In genomic region chr9:21407951-21408350, GRCm38 (mm10) we compare ENCODE assay signal across 8 mouse cellular contexts. TPM values are rescaled to one million over a fixed set of nuclear protein-coding genes. Genes with fewer than 3 reads are reported as not detected.
DNase-seq lines count a peak whose midpoint lies in the region; ATAC-seq and TF ChIP-seq lines count a peak whose summit lies in the region.
"Had no signal": no experiment of that assay in that cellular context is flagged by ENCODE, and none has a peak within 500 bp of the region (broad histone marks: within the 10 kb centered on the region; RNA-seq: fewer than 3 reads in every experiment).

No protein-coding gene starts in this region.

- intact Hi-C loops in gastrocnemius, adult 2 months (cut with DNase I) = no loop called here

- H3K9ac ChIP-seq in limb, embryonic 11.5 days (ENCODE audit: low read length) = no peak overlapping the region
- H3K9ac ChIP-seq in embryonic facial prominence, embryonic 11.5 days (replicated peaks; ENCODE audit: low read length) = no peak overlapping the region
- H3K9ac ChIP-seq: liver, embryonic 14.5 days had no signal

- H3K4me1 ChIP-seq in limb, embryonic 11.5 days (ENCODE audit: control insufficient read depth, insufficient read depth, low read length) = no peaks in the 10 kb centered on the region
- peaks cover 11% of the 10 kb centered on the region for H3K4me1 ChIP-seq in limb, embryonic 10.5 days
- H3K4me1 ChIP-seq in embryonic facial prominence, embryonic 11.5 days (ENCODE audit: control insufficient read depth, insufficient read depth, low read length) = no peaks in the 10 kb centered on the region

- TF ChIP-seq CTCF in gastrocnemius, adult 2 months (IDR thresholded peaks at IDR 0.05) = no peak

- H3K4me3 ChIP-seq in limb, embryonic 11.5 days (ENCODE audit: low read depth, low read length) = no peak overlapping the region
- H3K4me3 ChIP-seq in limb, embryonic 10.5 days = no peak overlapping the region
- H3K4me3 ChIP-seq in embryonic facial prominence, embryonic 11.5 days (ENCODE audit: low read depth, low read length) = no peak overlapping the region
- H3K4me3 ChIP-seq in gastrocnemius, adult 2 months = no peak overlapping the region

- ATAC-seq in limb, embryonic 11.5 days (ENCODE audit: insufficient number of reproducible peaks, low FRiP score, low TSS enrichment, low read depth) = no peak
- no peak for ATAC-seq in embryonic facial prominence, embryonic 11.5 days (replicated peaks; ENCODE audit: insufficient number of reproducible peaks, low FRiP score, low TSS enrichment, low read depth)
- no peak for ATAC-seq in megakaryocyte, adult 5-6 weeks (ENCODE audit: poor library complexity, severe bottlenecking)

- H3K9me3 ChIP-seq in limb, embryonic 11.5 days (ENCODE audit: control insufficient read depth, low read length) = no peaks in the 10 kb centered on the region; the same call in 1 of the 2 replicates
- H3K9me3 ChIP-seq in limb, embryonic 10.5 days (replicated peaks) = no peaks in the 10 kb centered on the region
- no peaks in the 10 kb centered on the region for H3K9me3 ChIP-seq in embryonic facial prominence, embryonic 11.5 days (replicated peaks; ENCODE audit: control insufficient read depth, low read length)

- no peak overlapping the region for H3K4me2 ChIP-seq in limb, embryonic 11.5 days (ENCODE audit: low read depth, severe bottlenecking)
- H3K4me2 ChIP-seq in embryonic facial prominence, embryonic 11.5 days (ENCODE audit: low read depth, low read length) = no peak overlapping the region

- peaks cover 29% of the 10 kb centered on the region for H3K36me3 ChIP-seq in limb, embryonic 11.5 days (ENCODE audit: control insufficient read depth, insufficient read depth, low read length)
- H3K36me3 ChIP-seq in limb, embryonic 10.5 days = peaks cover 45% of the 10 kb centered on the region
- peaks cover 20% of the 10 kb centered on the region for H3K36me3 ChIP-seq in embryonic facial prominence, embryonic 11.5 days (replicated peaks; ENCODE audit: control insufficient read depth, insufficient read depth, low read depth, low read length)

- WGBS in limb, embryonic 11.5 days = 18% methylated on average over 4 of the region's 4 CpGs
- WGBS in limb, embryonic 10.5 days = 27% methylated on average over 4 of the region's 4 CpGs
- WGBS in embryonic facial prominence, embryonic 11.5 days = 14% methylated on average over 4 of the region's 4 CpGs

- H3K27me3 ChIP-seq in limb, embryonic 11.5 days (ENCODE audit: control insufficient read depth, insufficient read depth, low read length) = no peaks in the 10 kb centered on the region
- no peaks in the 10 kb centered on the region for H3K27me3 ChIP-seq in limb, embryonic 10.5 days (ENCODE audit: low read depth, poor library complexity, severe bottlenecking)
- no peaks in the 10 kb centered on the region for H3K27me3 ChIP-seq in embryonic facial prominence, embryonic 11.5 days (ENCODE audit: control insufficient read depth, insufficient read depth, low read length)

- DNase-seq in limb, embryonic 11.5 days (ENCODE audit: low spot score) = peak; percentile 61
- no peak for DNase-seq in limb, embryonic 10.5 days (ENCODE audit: low spot score)
- DNase-seq in adrenal gland, postnatal 10 days = peak; percentile 78
- DNase-seq in embryonic facial prominence, embryonic 11.5 days (ENCODE audit: low spot score) = peak; percentile 47
- DNase-seq in lung, postnatal 25 days (ENCODE audit: low spot score) = peak; percentile 14
- no peak for DNase-seq in gastrocnemius, adult 2 months

- H3K27ac ChIP-seq in limb, embryonic 11.5 days (replicated peaks; ENCODE audit: low read depth, low read length) = no peak overlapping the region
- H3K27ac ChIP-seq in limb, embryonic 10.5 days = no peak overlapping the region
- no peak overlapping the region for H3K27ac ChIP-seq in embryonic facial prominence, embryonic 11.5 days (replicated peaks; ENCODE audit: low read depth, low read length)
- H3K27ac ChIP-seq in gastrocnemius, adult 2 months = no peak overlapping the region
- H3K27ac ChIP-seq: liver, embryonic 14.5 days had no signal

RNA-seq across cellular contexts. Expression of gene Qtrt1, which starts 3.7 kb away (rescaled TPM):
- polyA plus RNA-seq in limb, embryonic 11.5 days (2014; fragmentation: Nextera tagmentation; extraction: Ambion mirVana) = 48.3 and 50.3 TPM in 2 replicates
- polyA plus RNA-seq in limb, embryonic 10.5 days (2016; fragmentation: Nextera tagmentation; extraction: Ambion mirVana) = 66.2 and 79.0 TPM in 2 replicates
- 10 to 100 TPM; 14.8 to 21.1 TPM for total RNA-seq in adrenal gland, postnatal 10 days (2021)
- polyA plus RNA-seq in embryonic facial prominence, embryonic 11.5 days (2014; fragmentation: Nextera tagmentation; extraction: Ambion mirVana) = 47.6 and 51.5 TPM in 2 replicates
- total RNA-seq in gastrocnemius, adult 2 months (2021) = 1 to 10 TPM; 7.0 to 8.4 TPM
- 5.4 and 11.8 TPM in 2 replicates for total RNA-seq in megakaryocyte, adult 5-6 weeks (2015)
- total RNA-seq in megakaryocyte, adult 5-6 weeks (2017) = 6.7 and 9.8 TPM in 2 replicates

RNA-seq across cellular contexts. Expression of gene Dnm2, which starts 16.8 kb away (rescaled TPM):
- 66.4 and 67.0 TPM in 2 replicates for polyA plus RNA-seq in limb, embryonic 11.5 days (2014; fragmentation: Nextera tagmentation; extraction: Ambion mirVana)
- polyA plus RNA-seq in limb, embryonic 10.5 days (2016; fragmentation: Nextera tagmentation; extraction: Ambion mirVana) = 71.7 and 79.7 TPM in 2 replicates
- total RNA-seq in adrenal gland, postnatal 10 days (2021) = 10 to 100 TPM; 79.1 to 94.7 TPM
- polyA plus RNA-seq in embryonic facial prominence, embryonic 11.5 days (2014; fragmentation: Nextera tagmentation; extraction: Ambion mirVana) = 57.1 and 58.0 TPM in 2 replicates
- total RNA-seq in gastrocnemius, adult 2 months (2021) = 10 to 100 TPM; 38.2 to 41.8 TPM
- total RNA-seq in megakaryocyte, adult 5-6 weeks (2015) = 94.9 and 101 TPM in 2 replicates
- total RNA-seq in megakaryocyte, adult 5-6 weeks (2017) = 131 and 144 TPM in 2 replicates

RNA-seq across cellular contexts. Expression of gene Ilf3, which starts 40.3 kb away (rescaled TPM):
- 268 and 285 TPM in 2 replicates for polyA plus RNA-seq in limb, embryonic 11.5 days (2014; fragmentation: Nextera tagmentation; extraction: Ambion mirVana)
- 320 and 362 TPM in 2 replicates for polyA plus RNA-seq in limb, embryonic 10.5 days (2016; fragmentation: Nextera tagmentation; extraction: Ambion mirVana)
- total RNA-seq in adrenal gland, postnatal 10 days (2021) = 10 to 100 TPM; 54.4 to 67.4 TPM
- polyA plus RNA-seq in embryonic facial prominence, embryonic 11.5 days (2014; fragmentation: Nextera tagmentation; extraction: Ambion mirVana) = 248 and 256 TPM in 2 replicates
- total RNA-seq in gastrocnemius, adult 2 months (2021) = 10 to 100 TPM; 21.2 to 25.2 TPM
- total RNA-seq in megakaryocyte, adult 5-6 weeks (2015) = 21.7 and 22.9 TPM in 2 replicates
- total RNA-seq in megakaryocyte, adult 5-6 weeks (2017) = 42.0 and 42.5 TPM in 2 replicates

Comparison
In these comparisons a context has a peak if more than half of its experiments do, and no peak if none do; other contexts are left out.
1. DNase-seq: peak in limb, embryonic 11.5 days (single experiment), adrenal gland, postnatal 10 days (single experiment), embryonic facial prominence, embryonic 11.5 days (single experiment) and lung, postnatal 25 days (single experiment); none in limb, embryonic 10.5 days (single experiment) and gastrocnemius, adult 2 months (single experiment).